Mouse (Mus musculus) limb, embryonic 12.5 days (tissue): ENCODE results near the gene Elovl5. TPM values are rescaled to one million over a fixed set of nuclear protein-coding genes. Genes with fewer than 3 reads are reported as not detected.

Experiments used
- ATAC-seq: fragments of 200-750 bp; cut with Nextera tagmentation; 2 replicates; pipeline ENCODE4 v1.8.0; 2017; ENCODE audit warnings: low read depth, moderate TSS enrichment; ENCODE audit not compliant: insufficient number of reproducible peaks, insufficient read depth, low FRiP score, low TSS enrichment
- H3K27ac ChIP-seq: fragments of 300-500 bp; sonication (generic); 2 replicates; pipeline ENCODE4 v1.5.1; 2016; ENCODE audit warnings: mild to moderate bottlenecking, moderate library complexity
- H3K27me3 ChIP-seq: fragments of 300-500 bp; sonication (generic); 2 replicates; pipeline ENCODE4 v1.6.1; 2016; ENCODE audit warnings: mild to moderate bottlenecking, moderate library complexity
- H3K36me3 ChIP-seq: fragments of 300-500 bp; sonication (generic); 2 replicates; pipeline ENCODE4 v1.6.1; 2016; ENCODE audit warnings: mild to moderate bottlenecking, moderate library complexity
- H3K4me1 ChIP-seq: fragments of 300-500 bp; sonication (generic); replicated peaks from 2 replicates; pipeline ENCODE4 v1.6.1; 2016
- H3K4me2 ChIP-seq: fragments of 300-500 bp; sonication (generic); 2 replicates; pipeline ENCODE4 v1.6.1; 2016; ENCODE audit warnings: mild to moderate bottlenecking, moderate library complexity
- H3K4me3 ChIP-seq: fragments of 300-500 bp; sonication (generic); replicated peaks from 2 replicates; pipeline ENCODE4 v1.5.1; 2016; ENCODE audit warnings: mild to moderate bottlenecking
- H3K9ac ChIP-seq: fragments of 300-500 bp; sonication (generic); replicated peaks from 2 replicates; pipeline ENCODE4 v1.6.1; 2016; ENCODE audit warnings: mild to moderate bottlenecking, moderate library complexity
- H3K9me3 ChIP-seq: fragments of 300-500 bp; sonication (generic); 2 replicates; pipeline ENCODE4 v1.6.1; 2016; ENCODE audit warnings: mild to moderate bottlenecking, moderate library complexity
- WGBS: fragments of 180-500 bp; shearing (Covaris S2); methylation state at CpG from one replicate; pipeline ENCODE4 v1.1.7; 2016; 5-methylcytosine and 5-hydroxymethylcytosine counted together
- polyA plus RNA-seq: library from polyadenylated mRNA; unstranded; fragments of >200 nt; fragmentation: Nextera tagmentation; extraction: Ambion mirVana; gene quantifications from 2 replicates; pipeline ENCODE4 v1.2.1, GENCODE M21; 2016

Elovl5 gene
- polyA plus RNA-seq, 1 experiment from 2014 or later = 71.9 TPM

- H3K36me3 ChIP-seq = no peaks in the 10 kb centered on the region
- no peak for ATAC-seq
- H3K4me1 ChIP-seq = peaks cover 4% of the 10 kb centered on the region
- WGBS = 73% methylated on average over 8 of the region's 8 CpGs
- no peaks in the 10 kb centered on the region for H3K9me3 ChIP-seq
- H3K9ac ChIP-seq = no peak overlapping the region
- H3K4me3 ChIP-seq = no peak overlapping the region
- H3K27me3 ChIP-seq = no peaks in the 10 kb centered on the region
- H3K4me2 ChIP-seq = no peak overlapping the region
- H3K27ac ChIP-seq = no peak overlapping the region
Measured at GRCm38 (mm10) chr9:78022187-78022945, 105.2 kb downstream of the Elovl5 start.

- H3K9ac ChIP-seq = no peak overlapping the region
- no peak overlapping the region for H3K27ac ChIP-seq
- ATAC-seq = no peak
- H3K9me3 ChIP-seq = no peaks in the 10 kb centered on the region
- peaks cover 4% of the 10 kb centered on the region for H3K4me1 ChIP-seq
- no peaks in the 10 kb centered on the region for H3K27me3 ChIP-seq
- no peak overlapping the region for H3K4me3 ChIP-seq
- 24% methylated on average over 3 of the region's 3 CpGs for WGBS
- H3K4me2 ChIP-seq = no peak overlapping the region
- H3K36me3 ChIP-seq = no peaks in the 10 kb centered on the region
Measured at GRCm38 (mm10) chr9:78024823-78025222, 107.7 kb downstream of the Elovl5 start.

- Histone ChIP-seq H3K36me3 (no peaks in the 10 kb centered on the region), H3K27ac (no peak overlapping the region), H3K4me1 (peaks cover 4% of the 10 kb centered on the region; the same call in 1 of the 2 replicates), H3K27me3 (no peaks in the 10 kb centered on the region), H3K9me3 (no peaks in the 10 kb centered on the region), H3K4me3 (no peak overlapping the region), H3K9ac (no peak overlapping the region), H3K4me2 (no peak overlapping the region)
- no peak for ATAC-seq
- WGBS = 86% methylated on average over 3 of the region's 3 CpGs
Measured at GRCm38 (mm10) chr9:78027099-78027498, 109.9 kb downstream of the Elovl5 start.

GRCm38 (mm10) chr9:78030835-78031456 is 113.8 kb downstream of the Elovl5 start:
- Histone ChIP-seq H3K4me1 (peaks cover 4% of the 10 kb centered on the region; the same call in 1 of the 2 replicates), H3K4me2 (no peak overlapping the region), H3K36me3 (no peaks in the 10 kb centered on the region), H3K27me3 (no peaks in the 10 kb centered on the region), H3K9ac (no peak overlapping the region), H3K9me3 (no peaks in the 10 kb centered on the region), H3K4me3 (no peak overlapping the region), H3K27ac (no peak overlapping the region)
- ATAC-seq = no peak
- WGBS = 89% methylated on average over 10 of the region's 10 CpGs

GRCm38 (mm10) chr9:78032930-78033329 is 115.8 kb downstream of the Elovl5 start:
- H3K27me3 ChIP-seq = no peaks in the 10 kb centered on the region
- no peak for ATAC-seq
- peaks cover 4% of the 10 kb centered on the region; the same call in 1 of the 2 replicates for H3K4me1 ChIP-seq
- 91% methylated on average over 4 of the region's 4 CpGs for WGBS
- H3K36me3 ChIP-seq = no peaks in the 10 kb centered on the region
- no peak overlapping the region for H3K4me2 ChIP-seq
- no peak overlapping the region for H3K9ac ChIP-seq
- H3K9me3 ChIP-seq = no peaks in the 10 kb centered on the region
- H3K27ac ChIP-seq = no peak overlapping the region
- no peak overlapping the region for H3K4me3 ChIP-seq

Other genes with a start within 250 kb of the Elovl5 start
- 14.5 and 14.7 TPM in 2 replicates for gene Gclc, start 162.8 kb upstream of the Elovl5 start, polyA plus RNA-seq
- not detected in 2 replicates for gene Gcm1, start 134.6 kb downstream of the Elovl5 start, polyA plus RNA-seq
- 40.6 and 41.4 TPM in 2 replicates for gene Fbxo9, start 191.7 kb downstream of the Elovl5 start, polyA plus RNA-seq
- gene Ick, start 191.8 kb downstream of the Elovl5 start, polyA plus RNA-seq = 35.1 and 37.8 TPM in 2 replicates